Mouse (Mus musculus): ENCODE measurements around the gene Enkur. TPM values are rescaled to one million over a fixed set of nuclear protein-coding genes. Genes with fewer than 3 reads are reported as not detected.

Gene Enkur
- polyA plus RNA-seq, 1 experiment from 2014 or later: 3.7 TPM

DNA sequence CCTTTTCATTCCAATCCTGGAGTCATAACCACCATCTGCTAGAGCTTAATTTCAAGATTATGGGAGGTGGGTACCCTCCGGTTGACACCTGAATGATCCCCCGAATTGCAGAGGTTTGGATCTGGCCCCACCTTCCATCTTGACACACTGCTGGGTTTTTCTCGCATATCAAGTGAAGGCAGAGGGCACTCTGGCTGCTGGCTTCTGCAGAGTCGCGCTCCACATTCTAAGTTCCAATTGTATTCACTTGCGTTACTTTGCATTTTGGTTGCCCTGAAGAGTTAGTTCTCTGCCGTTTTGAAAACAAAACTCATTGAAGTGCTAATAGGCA, 64.0 kb downstream of the Enkur start:
- 13% methylated on average over 7 of the region's 7 CpGs for WGBS
- Histone ChIP-seq H3K9me3 (ENCODE audit: control insufficient read depth, low read length) (peaks cover 3% of the 10 kb centered on the region; the same call in 1 of the 2 replicates), H3K4me1 (replicated peaks; ENCODE audit: control insufficient read depth, insufficient read depth, low read length) (no peaks in the 10 kb centered on the region), H3K4me2 (replicated peaks; ENCODE audit: low read depth, low read length) (peak overlapping the region; percentile 91), H3K9ac (ENCODE audit: low read depth, low read length) (peak overlapping the region; percentile 86), H3K27ac (ENCODE audit: low read depth, low read length) (peak overlapping the region; percentile 88), H3K36me3 (ENCODE audit: control insufficient read depth, insufficient read depth, low read length) (no peaks in the 10 kb centered on the region), H3K4me3 (ENCODE audit: low read depth, low read length) (peak overlapping the region; percentile 50; the same call in 1 of the 2 replicates), H3K27me3 (ENCODE audit: control insufficient read depth, insufficient read depth, low read length) (no peaks in the 10 kb centered on the region)
- ATAC-seq (ENCODE audit: low FRiP score): peak; percentile 10
- no peak for DNase-seq (ENCODE audit: low spot score)

Other genes with a start within 250 kb of the Enkur start
- gene Arhgap21, start 236.5 kb downstream of the Enkur start, polyA plus RNA-seq (2014; fragmentation: Nextera tagmentation; extraction: Ambion mirVana): 56.8 and 69.4 TPM in 2 replicates
- gene Thnsl1, start 359 bp upstream of the Enkur start, polyA plus RNA-seq (2014; fragmentation: Nextera tagmentation; extraction: Ambion mirVana): 16.2 and 18.2 TPM in 2 replicates
- gene Gpr158, start 162.2 kb upstream of the Enkur start, polyA plus RNA-seq (2014; fragmentation: Nextera tagmentation; extraction: Ambion mirVana): 0.49 and 0.56 TPM in 2 replicates